Mouse (Mus musculus): Measurements from ENCODE around the gene Actc1. TPM values are rescaled to one million over a fixed set of nuclear protein-coding genes. Genes with fewer than 3 reads are reported as not detected.
A peak's percentile ranks its signal among the peaks of the same experiment; 100 is the strongest.

Actc1 gene
- 7,735 and 13,041 TPM in 2 replicates for polyA plus RNA-seq (2016; fragmentation: Nextera tagmentation; extraction: Ambion mirVana)

GRCm38 (mm10) chr2:114052696-114053598 is at the start of gene Actc1:
TSS of gene Actc1 (minus strand) at chr2:114053548.
- peak within 1 kb of the TSS; percentile 92 for H3K27ac ChIP-seq
- WGBS, result 16% methylated on average over 14 of the region's 14 CpGs
- no peaks in the 10 kb centered on the region for H3K27me3 ChIP-seq (ENCODE audit: insufficient read depth, poor library complexity, severe bottlenecking)
- peaks cover 19% of the 10 kb centered on the region for H3K36me3 ChIP-seq
- peak within 1 kb of the TSS; percentile 64 for H3K4me3 ChIP-seq
- no peaks in the 10 kb centered on the region for H3K9me3 ChIP-seq
- peak; percentile 95 for DNase-seq (ENCODE audit: low spot score)
- peaks cover 16% of the 10 kb centered on the region for H3K4me1 ChIP-seq

DNA sequence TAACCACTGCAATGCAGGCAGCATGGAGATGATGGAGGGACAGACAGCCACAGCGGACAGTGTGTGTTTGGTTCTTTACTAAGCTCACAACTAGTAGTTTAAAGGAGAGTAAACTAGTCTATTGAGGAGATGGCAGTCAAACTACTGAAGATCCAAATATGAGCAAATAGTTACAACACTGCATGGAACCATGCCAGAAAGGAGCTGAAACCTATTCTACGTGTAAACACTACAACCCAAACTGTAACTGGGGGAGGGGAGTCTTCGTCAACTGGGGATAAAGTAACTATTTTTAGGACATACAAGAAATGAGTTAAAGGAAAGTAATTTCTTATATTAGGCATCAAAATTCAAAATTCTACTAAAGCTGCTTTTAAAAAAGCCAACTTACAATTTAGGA is 49.1 kb upstream of the Actc1 start:
- H3K4me1 ChIP-seq, result 0 out of 2 replicates have a peak, but pooled peaks cover 3% of the 10 kb centered on the region
- H3K27me3 ChIP-seq (ENCODE audit: insufficient read depth, poor library complexity, severe bottlenecking), result no peaks in the 10 kb centered on the region
- WGBS, result 86% methylated on average over 3 of the region's 3 CpGs
- H3K27ac ChIP-seq, result no peak overlapping the region
- DNase-seq (ENCODE audit: low spot score), result no peak
- peaks cover 79% of the 10 kb centered on the region for H3K36me3 ChIP-seq
- no peaks in the 10 kb centered on the region for H3K9me3 ChIP-seq
- H3K4me3 ChIP-seq, result no peak overlapping the region

DNA sequence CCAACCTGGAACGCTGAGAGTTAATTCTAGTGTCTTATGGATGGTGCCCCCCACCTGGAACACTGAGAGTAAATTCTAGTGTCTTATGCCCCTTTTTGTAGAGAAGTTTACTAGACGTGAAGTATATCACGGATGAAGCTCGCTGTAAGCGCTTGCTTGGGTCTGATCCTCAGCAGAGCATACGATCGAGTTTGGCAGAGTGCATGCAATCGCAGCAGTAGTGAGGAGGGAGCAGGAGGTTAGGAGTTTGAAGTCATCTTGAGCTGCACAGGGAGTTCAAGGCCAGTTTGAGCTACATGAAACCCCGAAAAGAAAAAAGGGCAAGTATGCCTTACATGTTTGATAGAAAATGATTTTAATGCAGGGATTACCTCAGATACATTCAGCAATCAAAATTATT is 47.5 kb upstream of the Actc1 start:
- Histone ChIP-seq H3K9me3 (no peaks in the 10 kb centered on the region), H3K4me1 (0 out of 2 replicates have a peak, but pooled peaks cover 3% of the 10 kb centered on the region), H3K36me3 (peaks cover 63% of the 10 kb centered on the region), H3K27ac (no peak overlapping the region), H3K27me3 (ENCODE audit: insufficient read depth, poor library complexity, severe bottlenecking) (no peaks in the 10 kb centered on the region), H3K4me3 (no peak overlapping the region)
- WGBS, result 91% methylated on average over 9 of the region's 9 CpGs
- no peak for DNase-seq (ENCODE audit: low spot score)

DNA sequence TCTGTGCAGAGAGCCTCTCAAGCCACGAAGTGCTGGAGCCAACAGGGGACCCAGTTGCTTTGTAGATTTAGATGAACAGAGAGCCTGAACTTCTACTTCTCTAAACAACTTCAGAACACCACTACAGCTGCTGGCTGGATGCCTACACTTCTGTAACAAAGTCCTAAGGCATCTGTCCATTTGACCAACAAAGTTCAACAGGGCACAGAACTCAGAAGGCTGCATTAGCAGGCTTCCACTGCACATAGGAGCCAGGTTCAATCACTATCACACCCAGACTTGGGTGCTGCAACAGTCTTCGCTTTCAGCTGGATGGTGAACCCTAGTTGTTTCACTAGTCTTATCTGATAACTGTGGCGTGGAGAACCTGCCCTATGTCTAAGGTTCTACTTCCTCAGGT is 46.5 kb upstream of the Actc1 start:
- 0 out of 2 replicates have a peak, but pooled peaks cover 3% of the 10 kb centered on the region for H3K4me1 ChIP-seq
- no peak overlapping the region for H3K27ac ChIP-seq
- H3K27me3 ChIP-seq (ENCODE audit: insufficient read depth, poor library complexity, severe bottlenecking), result no peaks in the 10 kb centered on the region
- peaks cover 54% of the 10 kb centered on the region for H3K36me3 ChIP-seq
- DNase-seq (ENCODE audit: low spot score), result no peak
- H3K9me3 ChIP-seq, result no peaks in the 10 kb centered on the region
- no peak overlapping the region for H3K4me3 ChIP-seq
- WGBS, result 78% methylated on average over 3 of the region's 3 CpGs

DNA sequence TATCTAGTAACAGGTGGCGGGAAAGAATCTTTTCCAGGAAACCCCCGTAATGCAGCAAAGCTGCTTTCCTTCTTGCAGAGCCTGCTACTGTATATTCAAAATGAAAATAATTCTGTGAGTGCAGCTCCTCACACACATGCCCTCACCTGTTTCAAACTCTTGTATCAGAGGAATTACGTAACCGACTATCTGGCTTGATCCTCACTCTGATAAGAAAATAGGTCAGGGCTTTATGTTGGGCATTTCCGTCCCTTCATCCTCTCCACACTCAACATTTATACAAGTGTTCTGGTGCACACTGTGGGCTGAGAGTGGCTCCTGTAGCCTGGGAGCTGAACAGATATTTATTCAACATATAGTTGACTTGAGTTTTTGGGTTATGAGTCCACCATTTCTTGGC is 45.8 kb upstream of the Actc1 start:
- Histone ChIP-seq H3K4me1 (0 out of 2 replicates have a peak, but pooled peaks cover 3% of the 10 kb centered on the region), H3K9me3 (no peaks in the 10 kb centered on the region), H3K36me3 (peaks cover 48% of the 10 kb centered on the region), H3K27me3 (ENCODE audit: insufficient read depth, poor library complexity, severe bottlenecking) (no peaks in the 10 kb centered on the region), H3K4me3 (no peak overlapping the region), H3K27ac (no peak overlapping the region)
- WGBS, result 94% methylated on average over 5 of the region's 5 CpGs
- DNase-seq (ENCODE audit: low spot score), result no peak

GRCm38 (mm10) chr2:114097627-114098026 is 44.3 kb upstream of the Actc1 start:
- no peak overlapping the region for H3K4me3 ChIP-seq
- no peak for DNase-seq (ENCODE audit: low spot score)
- peaks cover 34% of the 10 kb centered on the region for H3K36me3 ChIP-seq
- H3K9me3 ChIP-seq, result no peaks in the 10 kb centered on the region
- 0 out of 2 replicates have a peak, but pooled peaks cover 3% of the 10 kb centered on the region for H3K4me1 ChIP-seq
- no peaks in the 10 kb centered on the region for H3K27me3 ChIP-seq (ENCODE audit: insufficient read depth, poor library complexity, severe bottlenecking)
- no peak overlapping the region for H3K27ac ChIP-seq
- WGBS, result 48% methylated on average over 4 of the region's 4 CpGs

- DNase-seq (ENCODE audit: low spot score), result no peak
- H3K27me3 ChIP-seq (ENCODE audit: insufficient read depth, poor library complexity, severe bottlenecking), result no peaks in the 10 kb centered on the region
- WGBS, result 100% methylated on average over 1 of the region's 1 CpGs
- 0 out of 2 replicates have a peak, but pooled peaks cover 3% of the 10 kb centered on the region for H3K4me1 ChIP-seq
- H3K4me3 ChIP-seq, result no peak overlapping the region
- H3K9me3 ChIP-seq, result no peaks in the 10 kb centered on the region
- no peak overlapping the region for H3K27ac ChIP-seq
- H3K36me3 ChIP-seq, result peaks cover 24% of the 10 kb centered on the region
Observed at GRCm38 (mm10) chr2:114096570-114096969, 43.2 kb upstream of the Actc1 start.

DNA sequence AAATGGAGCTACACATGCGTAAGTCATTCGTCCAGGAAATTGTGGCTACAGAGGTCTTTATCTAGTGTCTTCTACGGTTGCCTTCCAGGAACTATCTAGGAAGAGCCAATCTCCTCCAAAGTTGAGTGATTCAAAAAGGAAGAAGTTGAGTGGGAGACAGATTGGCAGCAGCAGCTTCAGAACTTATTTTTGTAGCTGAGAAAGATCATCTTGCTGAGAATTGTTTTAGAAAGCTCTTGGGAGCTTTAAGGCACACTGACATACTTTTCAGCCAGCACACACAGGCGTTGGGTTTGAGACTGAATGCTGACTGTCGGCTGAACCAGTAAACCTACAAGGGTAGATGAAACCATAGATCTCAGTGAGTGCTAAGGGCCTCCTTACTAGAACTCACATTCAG is 42.0 kb upstream of the Actc1 start:
- H3K9me3 ChIP-seq, result no peaks in the 10 kb centered on the region
- DNase-seq (ENCODE audit: low spot score), result no peak
- H3K4me3 ChIP-seq, result no peak overlapping the region
- H3K36me3 ChIP-seq, result peaks cover 14% of the 10 kb centered on the region
- H3K27me3 ChIP-seq (ENCODE audit: insufficient read depth, poor library complexity, severe bottlenecking), result no peaks in the 10 kb centered on the region
- H3K4me1 ChIP-seq, result 0 out of 2 replicates have a peak, but pooled peaks cover 3% of the 10 kb centered on the region
- H3K27ac ChIP-seq, result no peak overlapping the region
- WGBS, result 80% methylated on average over 5 of the region's 5 CpGs

DNA sequence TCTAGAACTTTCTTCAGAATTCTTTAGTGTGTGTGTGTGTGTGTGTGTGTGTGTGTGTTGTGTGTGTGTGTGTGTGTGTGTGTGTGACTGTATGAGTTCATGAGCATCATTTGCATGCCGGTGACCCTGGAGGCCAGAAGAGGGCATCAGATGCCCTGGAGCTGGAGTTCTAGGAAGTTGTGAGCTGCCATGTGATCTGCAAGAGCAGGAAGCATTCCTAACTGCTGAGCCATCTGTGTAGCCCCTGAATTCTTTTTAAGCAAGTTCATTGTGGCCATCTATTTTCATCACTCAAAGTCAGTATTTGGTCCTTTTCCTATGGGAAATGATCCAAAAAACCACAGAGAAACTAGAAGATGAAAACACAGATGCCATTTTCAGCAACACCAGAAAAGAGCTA is 41.3 kb upstream of the Actc1 start:
- Histone ChIP-seq H3K4me3 (no peak overlapping the region), H3K9me3 (no peaks in the 10 kb centered on the region), H3K4me1 (0 out of 2 replicates have a peak, but pooled peaks cover 3% of the 10 kb centered on the region), H3K27me3 (ENCODE audit: insufficient read depth, poor library complexity, severe bottlenecking) (no peaks in the 10 kb centered on the region), H3K36me3 (peaks cover 8% of the 10 kb centered on the region), H3K27ac (no peak overlapping the region)
- DNase-seq (ENCODE audit: low spot score), result no peak
- 88% methylated on average over 1 of the region's 1 CpGs for WGBS

- Histone ChIP-seq H3K36me3 (no peaks in the 10 kb centered on the region), H3K27me3 (ENCODE audit: insufficient read depth, poor library complexity, severe bottlenecking) (no peaks in the 10 kb centered on the region), H3K9me3 (no peaks in the 10 kb centered on the region), H3K27ac (no peak overlapping the region), H3K4me1 (0 out of 2 replicates have a peak, but pooled peaks cover 3% of the 10 kb centered on the region), H3K4me3 (no peak overlapping the region)
- no peak for DNase-seq (ENCODE audit: low spot score)
- WGBS, result 83% methylated on average over 9 of the region's 9 CpGs
Observed at GRCm38 (mm10) chr2:114093577-114093976, 40.2 kb upstream of the Actc1 start.

DNA sequence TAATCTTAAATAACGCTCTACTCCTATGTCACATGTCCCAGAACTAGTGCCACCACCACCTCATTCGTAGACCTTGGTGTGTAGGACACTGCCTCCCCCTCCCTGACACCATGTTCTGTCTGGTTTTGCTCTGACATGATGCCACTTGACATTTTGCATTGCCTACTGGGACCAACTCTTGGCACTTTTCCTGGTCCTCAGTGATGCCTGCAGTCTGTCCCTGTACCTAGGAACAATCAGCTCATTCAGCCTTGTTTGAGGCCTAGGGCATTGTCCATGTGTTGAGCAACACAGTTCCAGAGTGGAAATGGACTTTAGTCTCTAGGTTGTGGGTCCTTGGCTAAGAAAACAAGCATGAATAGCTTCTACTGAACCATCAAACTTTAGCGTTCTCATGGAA is 36.5 kb upstream of the Actc1 start:
- H3K36me3 ChIP-seq, result no peaks in the 10 kb centered on the region
- no peak overlapping the region for H3K27ac ChIP-seq
- H3K4me1 ChIP-seq, result peaks cover 6% of the 10 kb centered on the region
- WGBS, result 88% methylated on average over 3 of the region's 3 CpGs
- DNase-seq (ENCODE audit: low spot score), result no peak
- no peaks in the 10 kb centered on the region for H3K9me3 ChIP-seq
- H3K27me3 ChIP-seq (ENCODE audit: insufficient read depth, poor library complexity, severe bottlenecking), result no peaks in the 10 kb centered on the region
- H3K4me3 ChIP-seq, result no peak overlapping the region

GRCm38 (mm10) chr2:114087271-114087670 is 33.9 kb upstream of the Actc1 start:
- WGBS, result 68% methylated on average over 1 of the region's 1 CpGs
- H3K27ac ChIP-seq, result no peak overlapping the region
- no peaks in the 10 kb centered on the region for H3K27me3 ChIP-seq (ENCODE audit: insufficient read depth, poor library complexity, severe bottlenecking)
- H3K4me1 ChIP-seq, result peaks cover 6% of the 10 kb centered on the region
- DNase-seq (ENCODE audit: low spot score), result no peak
- H3K36me3 ChIP-seq, result no peaks in the 10 kb centered on the region
- H3K4me3 ChIP-seq, result no peak overlapping the region
- H3K9me3 ChIP-seq, result no peaks in the 10 kb centered on the region

DNA sequence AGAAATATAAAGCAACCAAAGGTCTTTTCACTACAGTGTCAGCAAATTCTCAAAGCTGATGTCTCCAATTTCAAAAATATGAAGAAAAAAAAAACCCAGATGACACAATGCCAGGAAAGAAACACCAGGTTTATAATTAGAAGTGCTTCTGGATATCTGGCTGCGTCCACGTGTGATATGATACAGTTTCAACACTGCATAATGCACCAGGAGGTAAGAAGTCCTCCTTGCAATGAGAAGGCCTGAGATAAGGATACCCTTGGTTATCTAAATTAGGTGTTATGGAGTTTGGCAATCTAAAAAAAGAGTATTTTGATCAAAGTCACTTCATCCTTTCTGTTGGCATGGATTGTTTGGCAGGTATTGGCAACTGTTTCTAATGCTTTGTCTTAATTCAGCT is 18.5 kb upstream of the Actc1 start:
- H3K36me3 ChIP-seq, result no peaks in the 10 kb centered on the region
- 48% methylated on average over 2 of the region's 2 CpGs for WGBS
- H3K4me3 ChIP-seq, result no peak overlapping the region
- H3K27ac ChIP-seq, result no peak overlapping the region
- no peaks in the 10 kb centered on the region for H3K4me1 ChIP-seq
- no peak for DNase-seq (ENCODE audit: low spot score)
- no peaks in the 10 kb centered on the region for H3K9me3 ChIP-seq
- no peaks in the 10 kb centered on the region for H3K27me3 ChIP-seq (ENCODE audit: insufficient read depth, poor library complexity, severe bottlenecking)

Measured in heart, embryonic 10.5 days (tissue).